Mouse (Mus musculus) B cell, adult 67 days (primary cell): ENCODE data around the gene Gpatch8. TPM values are rescaled to one million over a fixed set of nuclear protein-coding genes. Genes with fewer than 3 reads are reported as not detected.

ENCODE experiments used
- total RNA-seq, 2 experiments: library from RNA; stranded (reverse); gene quantifications; 4 replicates each; pipeline ENCODE4 v1.2.4; 2023

Gene Gpatch8
- 10 to 100 TPM; 61.3 to 65.5 TPM for total RNA-seq

DNA sequence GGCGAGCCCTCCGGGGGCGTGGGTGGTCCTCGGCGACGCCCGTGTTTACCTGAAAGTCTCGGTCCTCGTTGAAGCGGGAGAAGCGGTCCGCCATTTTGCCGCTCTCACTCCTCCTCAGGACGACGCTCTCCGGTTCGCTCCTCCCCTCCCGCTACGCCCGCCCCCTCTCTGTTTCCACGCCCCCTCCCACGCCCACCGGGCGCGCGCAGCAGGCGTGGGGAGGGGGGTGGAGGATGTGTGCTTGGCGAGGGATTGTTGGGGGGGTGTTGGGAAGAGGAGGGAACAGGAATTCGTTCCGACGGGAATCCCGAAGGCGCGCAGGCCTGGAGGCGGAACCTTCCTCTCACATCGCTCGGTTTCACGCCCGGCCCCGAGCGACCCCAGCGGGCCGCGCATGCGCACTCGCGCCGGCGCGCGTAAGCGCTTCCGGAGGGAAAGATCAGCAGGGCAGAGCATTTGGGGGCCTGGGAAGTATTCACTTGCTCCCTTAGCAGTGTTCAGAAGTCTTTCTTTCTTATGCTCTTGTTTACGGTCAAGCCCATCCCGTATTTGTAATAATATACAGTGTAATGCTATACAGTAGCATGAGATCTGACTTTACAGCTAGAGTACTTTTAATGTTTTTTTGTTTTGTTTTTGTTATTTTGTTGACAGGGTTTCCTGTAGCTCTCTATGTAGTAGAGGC lies at the start of gene Gpatch8:
TSS of gene Gpatch8 (minus strand) at position 362 of the 685 bp plus-strand sequence.

DNA sequence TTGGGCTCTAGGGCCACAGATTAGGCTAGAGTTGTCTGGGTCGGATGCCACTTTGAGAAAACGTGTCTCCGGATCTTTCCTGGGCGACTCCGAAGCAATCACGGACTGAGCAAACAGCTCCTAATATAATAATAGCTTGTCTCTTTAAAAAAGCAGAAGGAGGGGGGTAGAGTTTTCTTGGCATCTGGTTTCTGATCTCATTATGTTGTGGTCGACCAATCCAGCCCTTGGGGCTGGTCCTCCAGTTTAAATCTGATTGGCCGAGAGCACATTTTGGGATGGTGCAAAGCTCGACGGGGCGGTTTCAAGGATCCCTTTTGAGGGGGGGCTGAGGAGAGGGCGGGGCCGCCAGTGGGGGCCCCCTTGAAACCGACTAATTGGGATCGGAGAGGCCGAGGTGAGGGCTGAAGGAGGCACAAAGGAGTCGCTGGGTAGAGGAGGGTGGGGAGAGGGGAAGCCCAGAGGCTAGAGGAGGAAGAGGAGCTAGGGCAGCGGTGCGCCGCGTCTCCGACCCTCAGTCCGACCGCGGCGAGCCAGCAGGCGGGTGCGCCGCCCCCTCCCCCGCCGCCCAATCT lies 47.9 kb upstream of the Gpatch8 start, which contains the start of gene Fzd2:
TSS of gene Fzd2 (plus strand) at position 387 of the 575 bp plus-strand sequence.

DNA sequence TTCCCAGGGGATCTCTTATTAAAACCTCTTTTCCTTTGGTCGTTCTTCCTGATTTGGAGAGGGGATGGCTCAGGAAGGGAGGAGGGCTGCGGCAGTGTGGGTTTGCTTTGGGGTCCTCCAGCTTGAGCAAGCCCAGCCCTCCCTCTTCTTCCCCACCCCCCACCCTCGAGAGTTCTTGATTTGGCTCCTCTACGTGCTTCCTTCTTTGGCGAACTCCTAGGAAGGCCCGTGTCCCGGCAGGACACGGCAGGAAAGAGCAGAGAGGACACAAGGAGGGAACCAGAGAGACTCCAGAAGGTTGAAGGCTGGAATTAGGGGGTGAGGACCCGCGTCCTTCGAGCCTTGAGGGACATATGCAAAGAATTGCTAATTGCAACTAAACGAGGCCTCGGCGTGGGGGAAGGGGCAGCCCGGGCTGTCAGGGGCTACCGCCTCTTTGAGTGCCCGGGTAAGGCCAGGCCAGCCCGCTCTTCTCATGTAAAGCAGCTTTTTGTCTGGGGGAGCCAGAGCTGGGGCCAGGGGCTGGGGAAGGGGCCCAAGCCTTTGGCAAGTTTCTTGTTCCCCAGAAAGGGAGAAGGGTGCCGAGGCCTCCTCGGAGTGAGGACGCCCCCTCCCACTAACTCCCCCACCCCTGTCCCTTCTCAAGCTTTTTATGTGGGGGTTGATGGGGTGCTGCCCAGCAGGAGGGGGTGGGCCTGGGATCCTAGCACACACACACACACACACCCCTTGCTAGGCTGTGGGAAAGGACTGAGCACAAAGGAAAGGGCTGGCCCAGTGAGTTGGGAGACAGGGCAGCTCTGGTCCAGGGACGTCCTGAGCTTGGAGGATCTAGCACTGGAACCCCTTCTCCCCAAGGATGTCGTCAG lies 23.2 kb upstream of the Gpatch8 start, which contains the start of gene Gm11627:
TSS of gene Gm11627 (minus strand) at position 297 of the 869 bp plus-strand sequence.

DNA sequence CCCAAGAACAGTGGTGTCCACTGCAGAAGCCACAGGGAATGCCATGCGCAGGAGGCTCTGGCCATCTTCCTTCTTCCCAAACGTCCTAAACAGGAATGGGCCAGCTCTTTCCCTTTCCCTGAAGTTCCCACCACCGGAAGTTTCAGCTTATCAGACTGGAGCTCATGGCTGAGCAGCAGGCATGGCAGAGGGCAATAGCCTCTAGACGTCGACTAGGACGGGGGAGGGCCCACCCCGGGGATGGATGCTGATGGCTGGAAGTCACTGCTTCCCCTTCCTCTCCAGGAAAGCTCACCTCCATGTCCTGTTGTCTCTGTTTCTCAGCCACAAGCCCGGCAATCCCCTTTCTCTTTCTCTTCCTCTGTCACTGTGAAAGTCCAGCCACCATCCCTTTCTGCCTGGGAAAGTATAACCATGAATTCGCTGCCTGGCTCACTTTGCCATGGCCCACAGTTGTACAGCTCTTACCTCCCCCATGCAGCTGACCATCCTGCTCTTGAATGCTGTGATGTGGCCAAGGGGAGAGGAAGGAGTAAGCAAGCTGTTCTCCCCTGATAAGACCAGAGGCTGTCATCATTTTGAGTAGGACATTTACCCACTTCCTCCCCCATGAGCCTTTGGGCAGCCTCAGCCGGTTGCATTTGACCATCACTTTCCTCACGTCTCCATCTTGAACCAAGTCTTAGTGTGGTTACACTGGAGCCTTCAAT lies 86.4 kb downstream of the Gpatch8 start, which contains the start of gene Itga2b:
TSS of gene Itga2b (minus strand) at position 475 of the 710 bp plus-strand sequence.

DNA sequence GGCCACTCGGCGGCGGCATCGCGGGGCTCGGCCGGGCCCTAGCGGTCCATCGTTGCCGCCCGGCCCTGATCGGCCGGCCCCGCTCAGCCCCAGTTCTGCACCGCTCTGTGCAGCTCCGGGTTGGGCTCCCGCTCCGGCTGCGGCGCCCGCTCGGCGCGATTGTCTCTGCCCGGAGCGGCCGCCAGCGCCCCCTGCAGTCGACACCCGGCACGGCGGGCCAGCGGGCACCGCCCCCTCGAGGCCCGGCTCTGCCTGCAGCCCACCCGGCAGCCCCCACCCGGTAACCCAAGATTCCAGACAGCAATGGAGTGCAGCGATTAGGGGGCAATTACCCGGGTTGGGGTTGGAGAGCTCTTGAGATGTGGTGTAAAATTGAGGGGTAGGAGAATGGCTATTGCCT lies 108.7 kb downstream of the Gpatch8 start, which contains the start of gene Fam171a2:
TSS of gene Fam171a2 (minus strand) at position 186 of the 400 bp plus-strand sequence.

DNA sequence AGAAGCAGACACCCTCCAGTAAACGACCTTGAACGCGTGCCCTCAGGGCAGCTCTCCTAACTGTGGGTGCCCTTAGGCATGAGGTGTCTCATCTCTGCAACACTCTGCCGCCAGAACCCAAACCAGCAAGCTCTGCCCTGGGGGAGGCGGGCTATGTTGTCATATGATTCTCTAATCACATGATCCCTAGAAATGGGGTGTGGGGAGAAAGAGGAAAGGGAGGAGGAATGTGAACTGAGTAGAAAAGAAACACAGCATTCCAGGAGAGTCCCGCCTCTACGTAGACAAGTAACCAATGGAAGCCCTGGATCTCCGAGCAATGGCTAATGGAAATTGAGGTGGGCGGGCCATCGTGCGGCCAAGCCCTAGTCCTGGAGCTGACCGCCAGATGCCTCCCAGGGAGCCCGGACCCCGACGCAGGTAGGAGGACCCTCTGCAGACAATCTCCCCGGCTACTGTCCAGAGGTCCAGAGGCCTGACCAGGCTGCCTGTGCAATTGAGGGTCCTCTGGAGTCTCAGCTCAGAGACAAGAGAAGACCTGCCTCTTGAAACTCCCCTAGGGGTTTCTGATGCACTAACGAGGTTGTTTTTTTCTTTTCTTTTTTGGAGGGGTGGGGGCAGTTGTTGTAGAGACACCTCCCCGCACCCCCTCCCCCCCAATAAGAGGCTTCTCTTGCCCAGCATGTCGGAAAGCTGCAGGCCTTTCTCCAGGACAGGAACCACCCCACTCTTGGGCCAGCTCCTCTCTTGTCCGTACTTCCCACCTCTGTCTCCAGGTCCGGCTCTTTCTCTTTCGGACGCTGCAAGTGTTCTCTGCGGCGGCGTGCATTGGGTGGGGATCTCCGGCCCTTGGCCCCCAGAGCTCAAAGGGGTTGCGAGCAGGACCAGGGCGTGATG lies 125.8 kb downstream of the Gpatch8 start, which contains the start of gene Grn:
TSS of gene Grn (plus strand) at position 195 of the 897 bp plus-strand sequence.

Other genes starting within 250 kb of the Gpatch8 start
- 100 to 1,000 TPM; 172 to 178 TPM for gene Ubtf, start 236.7 kb downstream of the Gpatch8 start, total RNA-seq
- under 1 TPM in 1 of 2 experiments, not detected in 1; 0.70 TPM for gene Slc4a1, start 190.2 kb downstream of the Gpatch8 start, total RNA-seq
- 1 to 10 TPM in 1 of 2 experiments, under 1 TPM in 1; 0.56 to 2.4 TPM for gene Rundc3a, start 163.0 kb downstream of the Gpatch8 start, total RNA-seq
- gene Slc25a39, start 148.4 kb downstream of the Gpatch8 start, total RNA-seq, result 10 to 100 TPM; 41.6 to 41.8 TPM
- 10 to 100 TPM; 62.2 to 72.9 TPM for gene Grn, start 126.1 kb downstream of the Gpatch8 start, total RNA-seq
- gene Fam171a2, start 108.7 kb downstream of the Gpatch8 start, total RNA-seq, result not detected
- gene Itga2b, start 86.3 kb downstream of the Gpatch8 start, total RNA-seq, result 1 to 10 TPM; 6.4 to 7.9 TPM
- not detected for gene Gm11627, start 23.1 kb upstream of the Gpatch8 start, total RNA-seq
- not detected for gene Fzd2, start 48.0 kb upstream of the Gpatch8 start, total RNA-seq
- not detected for gene Meioc, start 107.3 kb upstream of the Gpatch8 start, total RNA-seq
- 10 to 100 TPM; 24.4 to 25.1 TPM for gene Ccdc43, start 141.4 kb upstream of the Gpatch8 start, total RNA-seq
- gene Adam11, start 205.0 kb upstream of the Gpatch8 start, total RNA-seq, result under 1 TPM in 1 of 2 experiments, not detected in 1; 0.52 TPM